Mouse (Mus musculus): ENCODE data around the gene Grm6. TPM values are rescaled to one million over a fixed set of nuclear protein-coding genes. Genes with fewer than 3 reads are reported as not detected.

Grm6 gene
- polyA plus RNA-seq (2012; rRNA removed) = 1.9 and 2.2 TPM in 2 replicates

DNA sequence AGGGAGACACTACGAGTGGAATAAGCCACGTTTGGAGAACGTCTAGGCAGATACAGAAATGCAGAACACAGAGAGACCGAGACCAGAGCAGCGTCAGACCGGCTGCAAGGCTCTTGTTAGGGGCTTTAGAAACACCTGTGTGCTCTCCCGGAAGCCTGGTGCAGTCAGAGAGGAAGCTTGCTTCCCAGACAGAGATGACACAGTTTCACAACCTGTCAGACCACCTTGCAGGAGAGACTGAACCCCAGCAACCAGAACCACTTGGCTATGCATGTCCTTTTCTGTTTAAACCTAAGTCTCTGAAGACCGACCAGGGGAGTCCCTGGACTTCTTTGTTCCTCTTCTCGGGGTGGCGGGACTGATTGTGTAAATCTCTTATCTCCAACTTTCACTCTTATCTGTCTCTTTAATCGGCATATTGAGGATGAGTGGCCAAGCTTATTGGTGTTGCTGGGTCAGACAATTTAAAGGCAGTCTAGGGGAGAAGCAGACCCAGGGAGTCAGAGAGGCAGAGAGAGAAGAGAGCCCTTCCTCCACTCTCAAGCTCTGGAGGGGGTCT lies at the start of gene Grm6:
Grm6 (plus strand) TSS at position 509 of the 559 bp plus-strand sequence.
- TF ChIP-seq CTCF (IDR thresholded peaks at IDR 0.05; ENCODE audit: extremely low read depth, insufficient read depth, insufficient read length, insufficient replicate concordance) = no peak
- no peak for TF ChIP-seq POLR2A (IDR thresholded peaks at IDR 0.05; ENCODE audit: low read depth, low read length)
- no peak within 1 kb of the TSS for H3K27ac ChIP-seq (ENCODE audit: insufficient read depth, low read length)
- H3K36me3 ChIP-seq (ENCODE audit: control insufficient read depth, insufficient read depth, low read length) = no peaks in the 10 kb centered on the region
- H3K27me3 ChIP-seq (ENCODE audit: control insufficient read depth, insufficient read depth, low read length) = peaks cover 3% of the 10 kb centered on the region; the same call in 1 of the 2 replicates
- 1% methylated on average over 11 of the region's 11 CpGs for WGBS
- peaks cover 11% of the 10 kb centered on the region for H3K4me1 ChIP-seq (ENCODE audit: control insufficient read depth, insufficient read depth, insufficient read length)
- peak within 1 kb of the TSS; percentile 54 for H3K4me3 ChIP-seq (ENCODE audit: extremely low read depth, insufficient read depth, insufficient read length)
- peak; percentile 28 to 47 for DNase-seq (ENCODE audit: low read depth in 1 of 2, low spot score in 2 of 2)

DNA sequence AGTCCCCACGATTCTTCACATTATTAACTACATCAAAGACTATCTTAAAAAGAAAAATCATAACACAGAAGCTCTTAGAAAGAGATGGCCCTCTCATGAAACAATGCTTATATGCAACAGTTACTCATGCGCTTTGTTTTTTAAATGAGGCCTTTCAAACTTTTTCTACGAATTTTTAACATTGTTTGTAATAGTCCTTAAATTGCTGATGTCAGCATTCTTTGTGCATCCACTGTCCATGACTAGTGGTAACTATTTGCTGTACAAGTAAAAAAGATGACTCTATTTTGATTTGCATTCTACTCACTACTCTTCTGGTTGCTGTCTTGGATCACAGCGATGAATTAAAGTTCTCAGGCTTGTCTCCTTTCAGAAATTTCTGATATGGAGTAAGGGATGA lies 36.3 kb upstream of the Grm6 start:
- H3K27me3 ChIP-seq (ENCODE audit: control insufficient read depth, insufficient read depth, low read length) = no peaks in the 10 kb centered on the region
- no peak overlapping the region for H3K4me3 ChIP-seq (ENCODE audit: extremely low read depth, insufficient read depth, insufficient read length)
- 93% methylated on average over 4 of the region's 4 CpGs for WGBS
- DNase-seq (ENCODE audit: low read depth in 1 of 2, low spot score in 2 of 2) = no peak
- H3K27ac ChIP-seq (ENCODE audit: insufficient read depth, low read length) = no peak overlapping the region
- TF ChIP-seq POLR2A (IDR thresholded peaks at IDR 0.05; ENCODE audit: low read depth, low read length) (no peak), CTCF (IDR thresholded peaks at IDR 0.05; ENCODE audit: extremely low read depth, insufficient read depth, insufficient read length, insufficient replicate concordance) (no peak)
- H3K4me1 ChIP-seq (ENCODE audit: control insufficient read depth, insufficient read depth, insufficient read length) = no peaks in the 10 kb centered on the region
- peaks cover 8% of the 10 kb centered on the region; the same call in 1 of the 2 replicates for H3K36me3 ChIP-seq (ENCODE audit: control insufficient read depth, insufficient read depth, low read length)

GRCm38 (mm10) chr11:50826214-50826613 lies 24.3 kb upstream of the Grm6 start:
- 76% methylated on average over 2 of the region's 2 CpGs for WGBS
- TF ChIP-seq CTCF (IDR thresholded peaks at IDR 0.05; ENCODE audit: extremely low read depth, insufficient read depth, insufficient read length, insufficient replicate concordance) (no peak), POLR2A (IDR thresholded peaks at IDR 0.05; ENCODE audit: low read depth, low read length) (no peak)

GRCm38 (mm10) chr11:50827010-50827953 lies 23.2 kb upstream of the Grm6 start, which contains the start of gene Zfp354c:
Zfp354c (minus strand) TSS chr11:50827724.
- WGBS = 2% methylated on average over 45 of the region's 45 CpGs
- H3K27ac ChIP-seq (ENCODE audit: insufficient read depth, low read length) = no peak within 1 kb of the TSS
- H3K4me3 ChIP-seq (ENCODE audit: extremely low read depth, insufficient read depth, insufficient read length) = peak within 1 kb of the TSS; percentile 91
- TF ChIP-seq CTCF (IDR thresholded peaks at IDR 0.05; ENCODE audit: extremely low read depth, insufficient read depth, insufficient read length, insufficient replicate concordance) (no peak), POLR2A (IDR thresholded peaks at IDR 0.05; ENCODE audit: low read depth, low read length) (peak; percentile 43)
- H3K27me3 ChIP-seq (ENCODE audit: control insufficient read depth, insufficient read depth, low read length) = no peaks in the 10 kb centered on the region
- H3K36me3 ChIP-seq (ENCODE audit: control insufficient read depth, insufficient read depth, low read length) = no peaks in the 10 kb centered on the region; the same call in 1 of the 2 replicates
- peaks cover 5% of the 10 kb centered on the region; the same call in 1 of the 2 replicates for H3K4me1 ChIP-seq (ENCODE audit: control insufficient read depth, insufficient read depth, insufficient read length)
- DNase-seq (ENCODE audit: low read depth in 1 of 2, low spot score in 2 of 2) = peak; percentile 26 to 83

More at GRCm38 (mm10) chr11:50826214-50826613, 24.3 kb upstream of the Grm6 start:
- H3K27me3 ChIP-seq (ENCODE audit: control insufficient read depth, insufficient read depth, low read length) = no peaks in the 10 kb centered on the region
- no peak overlapping the region for H3K4me3 ChIP-seq (ENCODE audit: extremely low read depth, insufficient read depth, insufficient read length)
- no peaks in the 10 kb centered on the region; the same call in 1 of the 2 replicates for H3K36me3 ChIP-seq (ENCODE audit: control insufficient read depth, insufficient read depth, low read length)
- DNase-seq (ENCODE audit: low read depth in 1 of 2, low spot score in 2 of 2) = no peak
- H3K4me1 ChIP-seq (ENCODE audit: control insufficient read depth, insufficient read depth, insufficient read length) = peaks cover 5% of the 10 kb centered on the region; the same call in 1 of the 2 replicates
- no peak overlapping the region for H3K27ac ChIP-seq (ENCODE audit: insufficient read depth, low read length)

DNA sequence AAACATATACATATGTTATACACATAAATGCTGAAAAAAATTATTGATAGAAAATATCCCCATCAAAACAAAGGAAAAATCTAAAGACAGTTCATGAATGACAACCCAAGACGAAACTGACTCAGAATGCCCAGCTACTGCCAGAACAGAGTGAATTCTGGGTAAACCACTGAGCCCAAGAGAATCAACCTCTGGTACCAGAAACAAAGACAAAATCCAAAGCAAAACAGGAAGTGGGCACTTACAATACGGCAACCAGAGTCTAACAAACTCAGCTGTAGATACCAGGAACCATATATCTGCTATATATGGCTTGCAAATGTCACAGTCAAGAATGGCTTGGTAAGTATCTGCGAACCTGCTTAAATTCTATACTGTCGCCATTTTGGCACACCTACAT lies 14.8 kb upstream of the Grm6 start:
- H3K27me3 ChIP-seq (ENCODE audit: control insufficient read depth, insufficient read depth, low read length) = no peaks in the 10 kb centered on the region
- DNase-seq (ENCODE audit: low read depth in 1 of 2, low spot score in 2 of 2) = peak; percentile 33 to 68
- H3K4me1 ChIP-seq (ENCODE audit: control insufficient read depth, insufficient read depth, insufficient read length) = no peaks in the 10 kb centered on the region; the same call in 1 of the 2 replicates
- H3K27ac ChIP-seq (ENCODE audit: insufficient read depth, low read length) = no peak overlapping the region; the same call in 1 of the 2 replicates
- TF ChIP-seq POLR2A (IDR thresholded peaks at IDR 0.05; ENCODE audit: low read depth, low read length) (no peak), CTCF (IDR thresholded peaks at IDR 0.05; ENCODE audit: extremely low read depth, insufficient read depth, insufficient read length, insufficient replicate concordance) (no peak)
- H3K36me3 ChIP-seq (ENCODE audit: control insufficient read depth, insufficient read depth, low read length) = no peaks in the 10 kb centered on the region
- H3K4me3 ChIP-seq (ENCODE audit: extremely low read depth, insufficient read depth, insufficient read length) = no peak overlapping the region
- 34% methylated on average over 4 of the region's 4 CpGs for WGBS

- 0 out of 2 replicates have a peak, but pooled peaks cover 5% of the 10 kb centered on the region for H3K4me1 ChIP-seq (ENCODE audit: control insufficient read depth, insufficient read depth, insufficient read length)
- TF ChIP-seq CTCF (IDR thresholded peaks at IDR 0.05; ENCODE audit: extremely low read depth, insufficient read depth, insufficient read length, insufficient replicate concordance) (no peak), POLR2A (IDR thresholded peaks at IDR 0.05; ENCODE audit: low read depth, low read length) (no peak)
- peak; percentile 57 to 84 for DNase-seq (ENCODE audit: low read depth in 1 of 2, low spot score in 2 of 2)
- 29% methylated on average over 22 of the region's 22 CpGs for WGBS
- H3K4me3 ChIP-seq (ENCODE audit: extremely low read depth, insufficient read depth, insufficient read length) = peak within 1 kb of the TSS; percentile 49
- H3K36me3 ChIP-seq (ENCODE audit: control insufficient read depth, insufficient read depth, low read length) = no peaks in the 10 kb centered on the region
- no peaks in the 10 kb centered on the region for H3K27me3 ChIP-seq (ENCODE audit: control insufficient read depth, insufficient read depth, low read length)
- no peak within 1 kb of the TSS; the same call in 1 of the 2 replicates for H3K27ac ChIP-seq (ENCODE audit: insufficient read depth, low read length)
Measured at GRCm38 (mm10) chr11:50841023-50841735, 9.3 kb upstream of the Grm6 start, which contains the start of gene Zfp879. Zfp879 (minus strand) TSS chr11:50841552.

Measured in spleen, adult 2 months (tissue).